Mouse (Mus musculus) CH12.LX (cell line): Measurements from ENCODE around the gene Synj2. TPM values are rescaled to one million over a fixed set of nuclear protein-coding genes. Genes with fewer than 3 reads are reported as not detected.

Experiments
- DNase-seq: peaks from one replicate; pipeline ENCODE4 v3.0.0-alpha.2; 2013; ENCODE audit errors: extremely low read depth
- H3K27ac ChIP-seq: 2 replicates; pipeline ENCODE4 v1.5.1; 2012; ENCODE audit warnings: low read depth, mild to moderate bottlenecking, control low read depth, moderate library complexity; ENCODE audit not compliant: insufficient read depth
- H3K27me3 ChIP-seq: replicated peaks from 2 replicates; pipeline ENCODE3; 2012; ENCODE audit warnings: inconsistent platforms
- H3K36me3 ChIP-seq, 2 experiments: replicated peaks in 1 of 2; 2 replicates each; pipeline versions ENCODE3 to v1.6.1; 2012; ENCODE audit warnings: inconsistent platforms in 1 of 2, low read length in 1 of 2, mild to moderate bottlenecking in 1 of 2, mixed read lengths in 1 of 2, moderate library complexity in 1 of 2; ENCODE audit not compliant: control insufficient read depth in 1 of 2, insufficient read depth in 1 of 2
- H3K4me1 ChIP-seq, 2 experiments: 2 replicates each; pipeline ENCODE4 v1.6.1; 2012; ENCODE audit warnings: inconsistent platforms in 1 of 2, moderate library complexity in 1 of 2; ENCODE audit not compliant: insufficient read depth in 2 of 2, control insufficient read depth in 1 of 2
- H3K4me2 ChIP-seq: 2 replicates; pipeline ENCODE4 v1.6.1; 2012; ENCODE audit warnings: low read depth, mild to moderate bottlenecking, control low read depth; ENCODE audit not compliant: poor library complexity, insufficient read depth, severe bottlenecking
- H3K4me3 ChIP-seq, 3 experiments: fragments of 150-350 bp in 1 of 3; sonication (generic) in 1 of 3; replicated peaks in 1 of 3; 2 replicates each; pipeline versions ENCODE3 to v1.5.1; 2011 to 2012; ENCODE audit warnings: low read depth in 2 of 3, low read length in 2 of 3, mild to moderate bottlenecking in 2 of 3, moderate library complexity in 2 of 3, control low read depth in 1 of 3, improper control_type of control experiment in 1 of 3, inconsistent platforms in 1 of 3, mixed read lengths in 1 of 3; ENCODE audit not compliant: poor library complexity in 1 of 3
- H3K79me2 ChIP-seq: replicated peaks from 2 replicates; pipeline ENCODE4 v1.6.1; 2012; ENCODE audit warnings: mild to moderate bottlenecking, moderate library complexity; ENCODE audit not compliant: control insufficient read depth, poor library complexity, insufficient read depth, severe bottlenecking; ENCODE audit errors: extremely low read depth
- H3K9ac ChIP-seq: 2 replicates; pipeline ENCODE4 v1.6.1; 2012; ENCODE audit warnings: low read depth, mild to moderate bottlenecking, control low read depth, moderate library complexity; ENCODE audit not compliant: insufficient read depth
- H3K9me3 ChIP-seq: replicated peaks from 2 replicates; pipeline ENCODE3; 2012; ENCODE audit warnings: low read length, inconsistent platforms, mixed read lengths
- CHD1 ChIP-seq: IDR thresholded peaks from 2 replicates; pipeline ENCODE4 v1.6.1; 2012; ENCODE audit warnings: low read depth, low read length, improper control_type of control experiment, inconsistent platforms
- ELF1 ChIP-seq: IDR thresholded peaks from 2 replicates; pipeline ENCODE4 v1.6.1; 2014; ENCODE audit warnings: low read depth, mild to moderate bottlenecking, inconsistent platforms, low read length, improper control_type of control experiment
- EP300 ChIP-seq: IDR thresholded peaks from 2 replicates; pipeline ENCODE4 v1.6.1; 2011; ENCODE audit warnings: low read length, improper control_type of control experiment
- ETS1 ChIP-seq: conservative IDR thresholded peaks from 2 replicates; pipeline ENCODE4 v1.6.1; 2012; ENCODE audit warnings: low read depth, mild to moderate bottlenecking, inconsistent platforms, low read length, improper control_type of control experiment, moderate library complexity
- GABPA ChIP-seq: IDR thresholded peaks from 2 replicates; pipeline ENCODE4 v1.6.1; 2012; ENCODE audit warnings: low read depth, low read length, improper control_type of control experiment, inconsistent platforms; ENCODE audit not compliant: insufficient replicate concordance
- HCFC1 ChIP-seq: IDR thresholded peaks from 2 replicates; pipeline ENCODE4 v1.6.1; 2012; ENCODE audit warnings: low read depth, mild to moderate bottlenecking, inconsistent platforms, low read length, improper control_type of control experiment
- JUND ChIP-seq: conservative IDR thresholded peaks from 2 replicates; pipeline ENCODE4 v1.6.1; 2011; ENCODE audit warnings: low read depth, low read length, improper control_type of control experiment
- KAT2A ChIP-seq: IDR thresholded peaks from 2 replicates; pipeline ENCODE4 v1.6.1; 2012; ENCODE audit warnings: low read length, improper control_type of control experiment, inconsistent platforms; ENCODE audit not compliant: insufficient replicate concordance
- MAZ ChIP-seq: IDR thresholded peaks from 2 replicates; pipeline ENCODE4 v1.6.1; 2012; ENCODE audit warnings: low read depth, mild to moderate bottlenecking, inconsistent platforms, low read length, improper control_type of control experiment, moderate library complexity
- MEF2A ChIP-seq: IDR thresholded peaks from 2 replicates; pipeline ENCODE4 v1.6.1; 2014; ENCODE audit warnings: low read depth, mild to moderate bottlenecking, inconsistent platforms, low read length, improper control_type of control experiment, borderline replicate concordance
- NELFE ChIP-seq: IDR thresholded peaks from 2 replicates; pipeline ENCODE4 v1.6.1; 2011; ENCODE audit warnings: low read depth, low read length, improper control_type of control experiment
- PAX5 ChIP-seq: IDR thresholded peaks from 2 replicates; pipeline ENCODE4 v1.6.1; 2012; ENCODE audit warnings: low read length, inconsistent platforms, mixed read lengths
- POLR2A ChIP-seq: IDR thresholded peaks from 2 replicates; pipeline ENCODE4 v1.6.1; 2011; ENCODE audit warnings: low read depth, mild to moderate bottlenecking, improper control_type of control experiment, low read length
- POLR2AphosphoS2 ChIP-seq: IDR thresholded peaks from 2 replicates; pipeline ENCODE4 v1.6.1; 2011; ENCODE audit warnings: low read depth, low read length, improper control_type of control experiment
- SMC3 ChIP-seq: IDR thresholded peaks from 2 replicates; pipeline ENCODE4 v1.6.1; 2011; ENCODE audit warnings: low read depth, low read length, improper control_type of control experiment
- TBP ChIP-seq: conservative IDR thresholded peaks from 2 replicates; pipeline ENCODE4 v1.6.1; 2011; ENCODE audit warnings: low read depth, low read length, improper control_type of control experiment
- UBTF ChIP-seq: IDR thresholded peaks from 2 replicates; pipeline ENCODE4 v1.6.1; 2012; ENCODE audit warnings: low read depth, mild to moderate bottlenecking, inconsistent platforms, low read length, improper control_type of control experiment, moderate library complexity
- ZNF384 ChIP-seq: IDR thresholded peaks from 2 replicates; pipeline ENCODE4 v1.6.1; 2012; ENCODE audit warnings: low read depth, low read length, improper control_type of control experiment, inconsistent platforms
- dilution Hi-C: fragments of 300-500 bp; cut with MboI; formaldehyde crosslinking; loops from 2 replicates; pipeline ENCODE4 v1.14.3; 2020; ENCODE audit warnings: low sequenced_read_pairs; ENCODE audit not compliant: extremely low pct_unique_long_range_greater_than_20kb, extremely low pct_ligation_motif_present
- in situ Hi-C: fragments of 300-500 bp; cut with MboI; formaldehyde crosslinking; loops from 3 replicates; pipeline ENCODE4 v1.14.3; 2019; ENCODE audit warnings: low sequenced_read_pairs, low pct_ligation_motif_present, low pct_unique_long_range_greater_than_20kb, mixed read lengths
- polyA plus RNA-seq: library from polyadenylated mRNA; unstranded; fragments of >175 nt; gene quantifications from 2 replicates; pipeline ENCODE4 v1.2.1, GENCODE M21; 2012; ENCODE audit warnings: low read depth; ENCODE audit not compliant: insufficient read length
- total RNA-seq, 2 experiments: library from RNA; depleted of rRNA; stranded (reverse); fragments of 300-350 nt in 1 of 2; fragments of >200 nt in 1 of 2; gene quantifications; 2 replicates each; pipeline ENCODE4 v1.2.3; 2012 to 2014

Synj2 gene
- total and polyA plus RNA-seq, 3 experiments: 5.3 to 10.9 (median 6.8) TPM

GRCm38 (mm10) chr17:5999039-5999543, 58.0 kb downstream of the Synj2 start:
- dilution Hi-C loops: no loop called here
- no peak overlapping the region for H3K27ac ChIP-seq
- peaks cover 0 to 88% of the 10 kb centered on the region in 2 experiments for H3K36me3 ChIP-seq
- in situ Hi-C loops: no loop called here
- no peak overlapping the region for H3K4me3 ChIP-seq
- H3K4me1 ChIP-seq: peaks cover 17 to 44% of the 10 kb centered on the region in 2 experiments
- H3K9me3 ChIP-seq: no peaks in the 10 kb centered on the region
- no peak overlapping the region for H3K4me2 ChIP-seq
- TF ChIP-seq POLR2A (no peak), MEF2A (no peak), ZNF384 (no peak), GABPA (no peak), MAZ (no peak), TBP (no peak)
- H3K79me2 ChIP-seq: no peaks in the 10 kb centered on the region
- no peak for DNase-seq
- H3K27me3 ChIP-seq: no peaks in the 10 kb centered on the region
- H3K9ac ChIP-seq: no peak overlapping the region

GRCm38 (mm10) chr17:6000864-6001319, 59.8 kb downstream of the Synj2 start:
- Histone ChIP-seq H3K36me3 (peaks cover 0 to 74% of the 10 kb centered on the region in 2 experiments), H3K4me3 (no peak overlapping the region), H3K27ac (no peak overlapping the region), H3K79me2 (no peaks in the 10 kb centered on the region), H3K27me3 (no peaks in the 10 kb centered on the region), H3K4me1 (peaks cover 13 to 41% of the 10 kb centered on the region in 2 experiments), H3K9me3 (no peaks in the 10 kb centered on the region), H3K4me2 (no peak overlapping the region), H3K9ac (no peak overlapping the region)
- dilution Hi-C loops: no loop called here
- no peak for TF ChIP-seq POLR2AphosphoS2
- in situ Hi-C loops: loop anchor here (10.0 to 25.0 kb wide), 2 partner anchors 206 to 564 kb away; partner anchors contain the start of gene Tmem242
- no peak for DNase-seq

GRCm38 (mm10) chr17:6001389-6001788, 60.3 kb downstream of the Synj2 start:
- H3K9ac ChIP-seq: no peak overlapping the region
- in situ Hi-C loops: loop anchor here (10.0 to 25.0 kb wide), 2 partner anchors 207 to 564 kb away; partner anchors contain the start of gene Tmem242
- H3K9me3 ChIP-seq: no peaks in the 10 kb centered on the region
- DNase-seq: no peak
- H3K27ac ChIP-seq: no peak overlapping the region
- no peak for TF ChIP-seq EP300
- no peak for TF ChIP-seq MEF2A
- no peak for TF ChIP-seq JUND
- no peak for TF ChIP-seq PAX5
- no peak for TF ChIP-seq KAT2A
- TF ChIP-seq NELFE: no peak
- TF ChIP-seq ELF1: no peak
- TF ChIP-seq SMC3: no peak
- no peak for TF ChIP-seq UBTF
- no peak for TF ChIP-seq MAZ
- TF ChIP-seq ETS1: no peak
- no peak for TF ChIP-seq CHD1
- no peak for TF ChIP-seq HCFC1
- H3K79me2 ChIP-seq: no peaks in the 10 kb centered on the region
- H3K36me3 ChIP-seq: peaks cover 0 to 69% of the 10 kb centered on the region in 2 experiments
- dilution Hi-C loops: no loop called here
- no peaks in the 10 kb centered on the region for H3K27me3 ChIP-seq
- H3K4me1 ChIP-seq: peaks cover 17 to 46% of the 10 kb centered on the region in 2 experiments
- H3K4me3 ChIP-seq: no peak overlapping the region
- H3K4me2 ChIP-seq: no peak overlapping the region
